Mouse (Mus musculus): ENCODE measurements around the gene Slc39a8.

GRCm38 (mm10) chr3:135905729-135906128 is 80.7 kb downstream of the Slc39a8 start:
- TF ChIP-seq CTCF (IDR thresholded peaks at IDR 0.05; ENCODE audit: low read depth, low read length) = no peak
- TF ChIP-seq POLR2A (IDR thresholded peaks at IDR 0.05; ENCODE audit: insufficient read depth, low read length) = no peak

All from ES-Bruce4 (cell line).